Mouse (Mus musculus) liver, embryonic 14.5 days (tissue): Measurements from ENCODE around the gene Lrrc45. TPM values are rescaled to one million over a fixed set of nuclear protein-coding genes. Genes with fewer than 3 reads are reported as not detected.

Source experiments
- ATAC-seq: fragments of 200-750 bp; cut with Nextera tagmentation; 2 replicates; pipeline ENCODE4 v1.8.0; 2017; ENCODE audit warnings: moderate number of reproducible peaks, mild to moderate bottlenecking, moderate library complexity; ENCODE audit not compliant: insufficient read depth
- DNase-seq, 3 experiments: peaks; one replicate each; pipeline ENCODE4 v3.0.0-alpha.2; 2012 to 2013; ENCODE audit warnings: low read depth in 3 of 3, low spot score in 3 of 3
- H3K27ac ChIP-seq: fragments of 300-500 bp; sonication (generic); 2 replicates; pipeline ENCODE4 v1.5.1; 2014; ENCODE audit warnings: moderate library complexity, mild to moderate bottlenecking, control low read depth, inconsistent platforms
- H3K27me3 ChIP-seq: fragments of 300-500 bp; sonication (generic); 2 replicates; pipeline ENCODE4 v1.6.1; 2014; ENCODE audit warnings: mild to moderate bottlenecking, low read length, moderate library complexity; ENCODE audit not compliant: control insufficient read depth, insufficient read depth
- H3K36me3 ChIP-seq: fragments of 300-500 bp; sonication (generic); replicated peaks from 2 replicates; pipeline ENCODE4 v1.6.1; 2014; ENCODE audit warnings: low read depth; ENCODE audit not compliant: control insufficient read depth, insufficient read depth
- H3K4me1 ChIP-seq, 2 experiments: fragments of 200-500 bp in 1 of 2; fragments of 300-500 bp in 1 of 2; sonication (generic) in 1 of 2; replicated peaks; 2 replicates each; pipeline ENCODE4 v1.6.1; 2012 to 2014; ENCODE audit warnings: antibody characterized with exemption in 1 of 2, inconsistent platforms in 1 of 2, low read length in 1 of 2; ENCODE audit not compliant: control insufficient read depth in 2 of 2, insufficient read depth in 2 of 2
- H3K4me2 ChIP-seq: fragments of 300-500 bp; sonication (generic); 2 replicates; pipeline ENCODE4 v1.6.1; 2014; ENCODE audit warnings: low read depth, mild to moderate bottlenecking, control low read depth, moderate library complexity
- H3K4me3 ChIP-seq, 2 experiments: fragments of 200-500 bp in 1 of 2; fragments of 300-500 bp in 1 of 2; sonication (generic) in 1 of 2; 2 replicates each; pipeline ENCODE4 v1.5.1; 2012 to 2014; ENCODE audit warnings: low read depth in 2 of 2, low read length in 2 of 2, mild to moderate bottlenecking in 2 of 2, control low read depth in 1 of 2, inconsistent platforms in 1 of 2, moderate library complexity in 1 of 2; ENCODE audit not compliant: insufficient read depth in 1 of 2
- H3K9ac ChIP-seq: fragments of 300-500 bp; sonication (generic); replicated peaks from 2 replicates; pipeline ENCODE4 v1.6.1; 2014; ENCODE audit warnings: mild to moderate bottlenecking, control low read depth, moderate library complexity
- H3K9me3 ChIP-seq: fragments of 300-500 bp; sonication (generic); 2 replicates; pipeline ENCODE4 v1.6.1; 2016; ENCODE audit warnings: low read length, mixed read lengths; ENCODE audit not compliant: control insufficient read depth
- CTCF ChIP-seq: IDR thresholded peaks from 2 replicates; pipeline ENCODE4 v1.5.1; 2016; ENCODE audit warnings: antibody characterized with exemption, low read depth, control low read depth
- EP300 ChIP-seq: IDR thresholded peaks from 2 replicates; pipeline ENCODE4 v1.6.1; 2016; ENCODE audit warnings: antibody characterized with exemption, low read depth
- WGBS: fragments of 180-500 bp; shearing (Covaris S2); extraction: QIAGEN DNeasy Blood & Tissue Kit; methylation state at CpG from one replicate; pipeline ENCODE4 v1.1.7; 2014; ENCODE audit not compliant: insufficient replicate concordance; 5-methylcytosine and 5-hydroxymethylcytosine counted together
- polyA plus RNA-seq, 2 experiments: library from polyadenylated mRNA; depleted of rRNA in 1 of 2; stranded (reverse) in 1 of 2; unstranded in 1 of 2; fragments of >200 nt; fragmentation: Nextera tagmentation in 1 of 2; extraction: Ambion mirVana in 1 of 2; gene quantifications; 2 replicates each; pipeline versions ENCODE4 v1.2.1 to v1.2.3; 2012 to 2014

The Lrrc45 gene
- polyA plus RNA-seq, 2 experiments: 6.2 to 9.3 TPM

DNA sequence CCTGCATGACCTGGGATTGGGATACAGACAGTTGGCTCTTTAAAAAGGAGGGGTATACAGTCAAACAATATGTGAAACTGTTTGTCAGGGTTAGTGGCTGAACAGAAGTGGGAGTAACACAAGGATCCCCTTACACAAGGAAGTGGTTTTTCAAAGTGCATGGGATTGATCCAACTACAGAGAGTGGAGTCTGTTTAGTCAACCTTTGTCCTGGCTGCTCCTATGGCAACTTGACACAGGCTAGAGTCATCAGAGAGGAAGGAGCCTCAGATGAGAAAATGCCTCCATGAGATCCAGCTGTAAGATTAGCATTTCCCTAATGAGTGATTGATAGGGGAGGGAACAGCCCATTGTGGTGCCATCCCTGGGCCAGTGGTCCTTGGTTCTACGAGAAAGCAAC lies 54.5 kb downstream of the Lrrc45 start:
- TF ChIP-seq EP300 (no peak), CTCF (no peak)
- WGBS: 71% methylated on average over 1 of the region's 1 CpGs
- H3K27ac ChIP-seq: no peak overlapping the region
- no peaks in the 10 kb centered on the region for H3K27me3 ChIP-seq
- H3K4me3 ChIP-seq: no peak overlapping the region
- no peak overlapping the region for H3K4me2 ChIP-seq
- no peak overlapping the region for H3K9ac ChIP-seq
- H3K9me3 ChIP-seq: no peaks in the 10 kb centered on the region
- ATAC-seq (no peak), DNase-seq (no peak)
- H3K36me3 ChIP-seq: no peaks in the 10 kb centered on the region
- H3K4me1 ChIP-seq: peaks cover 0 to 3% of the 10 kb centered on the region in 2 experiments; a peak in 2 of 4 replicates

Other genes with a start within 250 kb of the Lrrc45 start
- gene Arl16, start 246.3 kb upstream of the Lrrc45 start, polyA plus RNA-seq (2012; rRNA removed): 9.9 and 11.2 TPM in 2 replicates
- 11.3 and 13.0 TPM in 2 replicates for gene Arl16, start 246.3 kb upstream of the Lrrc45 start, polyA plus RNA-seq (2014; fragmentation: Nextera tagmentation; extraction: Ambion mirVana)
- gene Mrpl12, start 229.3 kb upstream of the Lrrc45 start, polyA plus RNA-seq (2012; rRNA removed): 64.2 and 78.4 TPM in 2 replicates
- 127 and 130 TPM in 2 replicates for gene Mrpl12, start 229.3 kb upstream of the Lrrc45 start, polyA plus RNA-seq (2014; fragmentation: Nextera tagmentation; extraction: Ambion mirVana)
- gene Slc25a10, start 222.1 kb upstream of the Lrrc45 start, polyA plus RNA-seq (2012; rRNA removed): 31.5 and 37.4 TPM in 2 replicates
- gene Slc25a10, start 222.1 kb upstream of the Lrrc45 start, polyA plus RNA-seq (2014; fragmentation: Nextera tagmentation; extraction: Ambion mirVana): 35.1 and 38.2 TPM in 2 replicates
- 19.8 and 22.8 TPM in 2 replicates for gene Gcgr, start 183.2 kb upstream of the Lrrc45 start, polyA plus RNA-seq (2012; rRNA removed)
- gene Gcgr, start 183.2 kb upstream of the Lrrc45 start, polyA plus RNA-seq (2014; fragmentation: Nextera tagmentation; extraction: Ambion mirVana): 11.6 and 13.4 TPM in 2 replicates
- gene Mcrip1, start 164.2 kb upstream of the Lrrc45 start, polyA plus RNA-seq (2012; rRNA removed): 30.0 and 36.2 TPM in 2 replicates
- 41.3 and 43.6 TPM in 2 replicates for gene Mcrip1, start 164.2 kb upstream of the Lrrc45 start, polyA plus RNA-seq (2014; fragmentation: Nextera tagmentation; extraction: Ambion mirVana)
- gene Ppp1r27, start 162.8 kb upstream of the Lrrc45 start, polyA plus RNA-seq (2012; rRNA removed): not detected in 2 replicates
- gene Ppp1r27, start 162.8 kb upstream of the Lrrc45 start, polyA plus RNA-seq (2014; fragmentation: Nextera tagmentation; extraction: Ambion mirVana): not detected in 2 replicates
- gene P4hb, start 140.7 kb upstream of the Lrrc45 start, polyA plus RNA-seq (2012; rRNA removed): 144 and 214 TPM in 2 replicates
- 497 and 525 TPM in 2 replicates for gene P4hb, start 140.7 kb upstream of the Lrrc45 start, polyA plus RNA-seq (2014; fragmentation: Nextera tagmentation; extraction: Ambion mirVana)
- gene Arhgdia, start 132.3 kb upstream of the Lrrc45 start, polyA plus RNA-seq (2012; rRNA removed): 172 and 176 TPM in 2 replicates
- gene Arhgdia, start 132.3 kb upstream of the Lrrc45 start, polyA plus RNA-seq (2014; fragmentation: Nextera tagmentation; extraction: Ambion mirVana): 191 and 204 TPM in 2 replicates
- 46.3 and 110 TPM in 2 replicates for gene Alyref, start 115.6 kb upstream of the Lrrc45 start, polyA plus RNA-seq (2012; rRNA removed)
- 347 and 349 TPM in 2 replicates for gene Alyref, start 115.6 kb upstream of the Lrrc45 start, polyA plus RNA-seq (2014; fragmentation: Nextera tagmentation; extraction: Ambion mirVana)
- gene Anapc11, start 115.5 kb upstream of the Lrrc45 start, polyA plus RNA-seq (2012; rRNA removed): 44.7 and 60.4 TPM in 2 replicates
- 93.5 and 98.7 TPM in 2 replicates for gene Anapc11, start 115.5 kb upstream of the Lrrc45 start, polyA plus RNA-seq (2014; fragmentation: Nextera tagmentation; extraction: Ambion mirVana)
- gene Npb, start 105.4 kb upstream of the Lrrc45 start, polyA plus RNA-seq (2012; rRNA removed): 5.5 and 12.3 TPM in 2 replicates
- gene Npb, start 105.4 kb upstream of the Lrrc45 start, polyA plus RNA-seq (2014; fragmentation: Nextera tagmentation; extraction: Ambion mirVana): 11.9 and 14.2 TPM in 2 replicates
- 127 and 135 TPM in 2 replicates for gene Pcyt2, start 96.0 kb upstream of the Lrrc45 start, polyA plus RNA-seq (2012; rRNA removed)
- 86.2 and 99.6 TPM in 2 replicates for gene Pcyt2, start 96.0 kb upstream of the Lrrc45 start, polyA plus RNA-seq (2014; fragmentation: Nextera tagmentation; extraction: Ambion mirVana)
- 27.6 and 30.8 TPM in 2 replicates for gene Sirt7, start 88.7 kb upstream of the Lrrc45 start, polyA plus RNA-seq (2012; rRNA removed)
- 22.0 and 26.3 TPM in 2 replicates for gene Sirt7, start 88.7 kb upstream of the Lrrc45 start, polyA plus RNA-seq (2014; fragmentation: Nextera tagmentation; extraction: Ambion mirVana)
- gene Mafg, start 80.3 kb upstream of the Lrrc45 start, polyA plus RNA-seq (2012; rRNA removed): 29.5 and 30.9 TPM in 2 replicates
- gene Mafg, start 80.3 kb upstream of the Lrrc45 start, polyA plus RNA-seq (2014; fragmentation: Nextera tagmentation; extraction: Ambion mirVana): 20.9 and 25.9 TPM in 2 replicates
- gene Pycr1, start 70.2 kb upstream of the Lrrc45 start, polyA plus RNA-seq (2012; rRNA removed): 4.0 and 4.3 TPM in 2 replicates
- gene Pycr1, start 70.2 kb upstream of the Lrrc45 start, polyA plus RNA-seq (2014; fragmentation: Nextera tagmentation; extraction: Ambion mirVana): 4.8 and 5.1 TPM in 2 replicates
- gene Myadml2, start 65.8 kb upstream of the Lrrc45 start, polyA plus RNA-seq (2012; rRNA removed): 0.07 and 0.13 TPM in 2 replicates
- 0.67 and 1.0 TPM in 2 replicates for gene Myadml2, start 65.8 kb upstream of the Lrrc45 start, polyA plus RNA-seq (2014; fragmentation: Nextera tagmentation; extraction: Ambion mirVana)
- 0.18 and 0.30 TPM in 2 replicates for gene Notum, start 52.8 kb upstream of the Lrrc45 start, polyA plus RNA-seq (2012; rRNA removed)
- 0.18 TPM in 1 of 2 replicates, not detected in the other for gene Notum, start 52.8 kb upstream of the Lrrc45 start, polyA plus RNA-seq (2014; fragmentation: Nextera tagmentation; extraction: Ambion mirVana)
- 16.9 and 20.4 TPM in 2 replicates for gene Aspscr1, start 41.0 kb upstream of the Lrrc45 start, polyA plus RNA-seq (2012; rRNA removed)
- gene Aspscr1, start 41.0 kb upstream of the Lrrc45 start, polyA plus RNA-seq (2014; fragmentation: Nextera tagmentation; extraction: Ambion mirVana): 34.6 and 37.5 TPM in 2 replicates
- gene Cenpx, start 187 bp upstream of the Lrrc45 start, polyA plus RNA-seq (2012; rRNA removed): 64.2 and 78.3 TPM in 2 replicates
- gene Cenpx, start 187 bp upstream of the Lrrc45 start, polyA plus RNA-seq (2014; fragmentation: Nextera tagmentation; extraction: Ambion mirVana): 119 and 128 TPM in 2 replicates
- 1.3 and 1.7 TPM in 2 replicates for gene Rac3, start 7.5 kb downstream of the Lrrc45 start, polyA plus RNA-seq (2012; rRNA removed)
- gene Rac3, start 7.5 kb downstream of the Lrrc45 start, polyA plus RNA-seq (2014; fragmentation: Nextera tagmentation; extraction: Ambion mirVana): 0.13 TPM in 1 of 2 replicates, not detected in the other
- gene Dcxr, start 13.4 kb downstream of the Lrrc45 start, polyA plus RNA-seq (2012; rRNA removed): 10.4 and 11.3 TPM in 2 replicates
- gene Dcxr, start 13.4 kb downstream of the Lrrc45 start, polyA plus RNA-seq (2014; fragmentation: Nextera tagmentation; extraction: Ambion mirVana): 15.1 and 17.0 TPM in 2 replicates
- gene Cbr2, start 18.2 kb downstream of the Lrrc45 start, polyA plus RNA-seq (2012; rRNA removed): 0.20 TPM in 1 of 2 replicates, not detected in the other
- gene Cbr2, start 18.2 kb downstream of the Lrrc45 start, polyA plus RNA-seq (2014; fragmentation: Nextera tagmentation; extraction: Ambion mirVana): not detected in 2 replicates
- gene Hmga1b, start 48.9 kb downstream of the Lrrc45 start, polyA plus RNA-seq (2012; rRNA removed): 1.3 and 2.0 TPM in 2 replicates
- 3.8 and 4.3 TPM in 2 replicates for gene Hmga1b, start 48.9 kb downstream of the Lrrc45 start, polyA plus RNA-seq (2014; fragmentation: Nextera tagmentation; extraction: Ambion mirVana)
- 8.6 and 10.2 TPM in 2 replicates for gene Rfng, start 70.3 kb downstream of the Lrrc45 start, polyA plus RNA-seq (2012; rRNA removed)
- gene Rfng, start 70.3 kb downstream of the Lrrc45 start, polyA plus RNA-seq (2014; fragmentation: Nextera tagmentation; extraction: Ambion mirVana): 5.5 and 9.6 TPM in 2 replicates
- gene Gps1, start 70.3 kb downstream of the Lrrc45 start, polyA plus RNA-seq (2012; rRNA removed): 65.2 and 66.6 TPM in 2 replicates
- gene Gps1, start 70.3 kb downstream of the Lrrc45 start, polyA plus RNA-seq (2014; fragmentation: Nextera tagmentation; extraction: Ambion mirVana): 76.5 and 78.6 TPM in 2 replicates
- gene Dus1l, start 82.5 kb downstream of the Lrrc45 start, polyA plus RNA-seq (2012; rRNA removed): 25.4 and 34.0 TPM in 2 replicates
- gene Dus1l, start 82.5 kb downstream of the Lrrc45 start, polyA plus RNA-seq (2014; fragmentation: Nextera tagmentation; extraction: Ambion mirVana): 61.2 and 64.3 TPM in 2 replicates
- gene Fasn, start 110.6 kb downstream of the Lrrc45 start, polyA plus RNA-seq (2012; rRNA removed): 51.6 and 59.8 TPM in 2 replicates
- gene Fasn, start 110.6 kb downstream of the Lrrc45 start, polyA plus RNA-seq (2014; fragmentation: Nextera tagmentation; extraction: Ambion mirVana): 17.7 and 22.3 TPM in 2 replicates
- 1.2 and 1.4 TPM in 2 replicates for gene Ccdc57, start 218.9 kb downstream of the Lrrc45 start, polyA plus RNA-seq (2012; rRNA removed)
- gene Ccdc57, start 218.9 kb downstream of the Lrrc45 start, polyA plus RNA-seq (2014; fragmentation: Nextera tagmentation; extraction: Ambion mirVana): 1.3 and 1.4 TPM in 2 replicates
- gene Slc16a3, start 234.6 kb downstream of the Lrrc45 start, polyA plus RNA-seq (2012; rRNA removed): 23.5 and 25.0 TPM in 2 replicates
- gene Slc16a3, start 234.6 kb downstream of the Lrrc45 start, polyA plus RNA-seq (2014; fragmentation: Nextera tagmentation; extraction: Ambion mirVana): 25.8 and 31.6 TPM in 2 replicates